Mouse (Mus musculus) liver, embryonic 18 days (tissue): Measurements from ENCODE around the gene Alkbh4. TPM values are rescaled to one million over a fixed set of nuclear protein-coding genes. Genes with fewer than 3 reads are reported as not detected.

Source experiments
- polyA plus RNA-seq: library from polyadenylated mRNA; depleted of rRNA; stranded (reverse); fragments of >200 nt; gene quantifications from 2 replicates; pipeline ENCODE4 v1.2.3, GENCODE M21; 2012; rRNA removed

The Alkbh4 gene
- 6.7 and 6.9 TPM in 2 replicates for polyA plus RNA-seq

DNA sequence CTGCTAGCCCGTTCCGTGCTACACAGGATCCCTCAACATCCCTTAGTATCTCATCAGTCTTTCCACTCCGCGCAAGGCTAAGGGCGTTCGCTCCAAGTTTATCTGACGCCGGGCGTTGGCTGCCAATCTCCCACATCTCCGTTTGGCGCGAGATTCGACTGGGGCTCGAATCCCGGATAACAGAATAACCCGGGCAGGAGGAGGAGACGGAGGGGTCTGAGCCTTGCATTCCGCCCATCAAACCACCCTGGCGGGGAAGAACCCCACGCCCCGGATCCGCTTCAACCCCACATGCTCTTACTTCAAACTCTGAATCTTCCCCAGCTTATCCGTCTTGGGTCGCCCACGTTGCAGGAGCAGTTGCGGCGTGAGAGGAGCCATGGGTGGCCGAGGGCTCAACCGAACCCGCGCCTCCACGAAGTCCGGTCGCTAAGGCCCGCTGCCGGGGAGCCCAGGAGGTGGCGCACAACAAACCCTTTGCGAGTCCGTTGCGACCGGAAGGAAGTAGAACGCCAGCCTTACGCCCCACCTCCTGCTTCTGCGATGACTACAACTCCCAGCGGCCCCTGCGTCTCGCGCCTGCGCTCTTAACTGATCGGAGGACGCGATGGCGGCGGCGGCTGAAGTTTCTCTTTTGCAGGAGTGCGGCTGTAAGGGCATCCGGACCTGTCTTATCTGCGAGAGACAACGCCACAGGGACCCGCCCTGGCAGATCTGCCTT is at the start of gene Alkbh4, which contains the start of gene Lrwd1:
Gene Alkbh4, plus strand, starts transcription at position 576 of the 721 bp plus-strand sequence.
Gene Lrwd1, minus strand, starts transcription at position 504 of the 721 bp plus-strand sequence.

DNA sequence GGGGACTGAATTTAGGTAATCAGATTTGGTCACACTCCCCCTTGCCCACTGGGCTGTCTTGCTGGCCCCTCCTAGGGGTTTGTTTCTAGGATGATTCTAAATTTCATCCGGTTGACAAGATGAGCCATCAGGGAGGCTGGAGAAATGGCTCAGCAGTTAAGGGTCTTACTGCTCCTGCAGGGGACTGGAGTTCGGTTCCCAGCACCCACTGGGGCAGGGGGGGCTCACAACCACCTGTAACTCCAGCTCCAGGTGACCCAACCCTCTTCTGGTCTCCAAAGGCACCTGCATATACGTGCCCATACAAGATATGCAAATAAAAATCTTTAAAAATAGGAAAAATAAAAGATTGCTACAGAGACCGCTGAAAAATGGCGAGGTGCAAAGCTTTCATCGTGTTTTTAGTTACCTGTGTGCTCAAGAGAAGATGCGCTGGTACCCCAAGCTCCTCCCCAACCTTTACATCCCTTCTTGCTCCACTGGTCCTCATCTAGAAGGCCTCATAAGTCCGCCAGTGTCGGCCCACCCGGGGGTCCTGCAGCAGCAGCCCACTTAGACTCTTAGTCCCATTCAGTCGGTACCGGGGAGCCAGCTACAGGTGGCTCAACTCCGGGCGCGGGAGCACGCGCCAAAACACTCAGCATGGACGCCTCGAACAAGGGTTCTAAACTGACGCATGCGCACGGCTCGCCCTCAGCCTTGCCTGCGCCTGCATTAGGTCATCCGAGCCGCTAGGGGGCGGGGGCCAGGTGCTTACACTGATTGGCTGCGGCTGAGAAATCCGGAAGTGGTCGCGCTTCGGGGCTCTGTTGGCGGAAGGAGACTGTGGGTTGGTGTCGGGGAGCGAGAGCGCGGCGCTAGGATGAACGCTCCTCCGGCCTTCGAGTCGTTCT is 19.8 kb upstream of the Alkbh4 start, which contains the start of gene Polr2j:
Gene Polr2j, plus strand, starts transcription at position 741 of the 893 bp plus-strand sequence.

DNA sequence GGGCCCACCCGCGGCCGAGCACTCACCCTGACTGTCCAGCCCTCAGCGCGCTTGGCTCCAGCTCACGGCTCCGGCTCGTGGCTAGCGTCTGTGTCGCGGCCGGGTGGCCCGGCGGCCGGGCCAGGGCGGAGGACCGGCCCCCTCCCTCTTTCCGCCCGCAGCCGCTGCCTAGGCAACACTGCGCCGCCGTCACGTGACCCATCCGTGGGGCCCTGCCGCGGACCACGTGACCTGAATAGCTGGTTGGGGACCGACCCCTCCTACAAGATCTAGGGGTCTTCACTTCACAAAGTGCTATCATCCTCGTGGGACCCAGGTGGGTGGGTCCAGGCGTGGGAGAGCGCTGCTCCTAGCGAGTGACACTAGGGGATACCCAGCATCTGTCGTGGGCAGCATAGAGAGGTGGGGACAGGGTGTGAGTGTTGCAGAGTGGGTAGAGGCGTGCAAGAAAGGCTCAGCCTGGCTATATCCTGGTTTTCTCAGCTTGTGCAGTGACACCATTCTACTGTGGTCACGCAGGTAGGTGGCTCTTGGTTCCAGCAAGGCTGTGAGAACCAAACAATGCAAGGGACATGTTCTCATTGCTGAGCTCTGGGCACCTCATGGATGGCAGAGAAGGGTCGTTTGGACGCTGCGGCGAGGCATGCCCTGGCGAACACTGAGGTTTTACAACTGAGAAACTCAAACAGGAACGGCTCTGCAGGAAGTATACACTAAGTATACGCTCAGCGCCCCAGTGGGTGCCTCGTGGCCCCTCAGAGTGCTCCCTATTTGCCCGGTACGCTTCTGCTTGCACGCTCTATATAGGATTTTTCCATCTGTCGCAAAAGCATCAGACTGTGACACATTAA is 34.8 kb downstream of the Alkbh4 start, which contains the start of gene Orai2:
Gene Orai2, minus strand, starts transcription at position 202 of the 851 bp plus-strand sequence.

Other genes starting within 250 kb of the Alkbh4 start
- 2.9 and 4.0 TPM in 2 replicates for gene Hspb1, start 248.2 kb upstream of the Alkbh4 start, polyA plus RNA-seq
- 27.1 and 28.2 TPM in 2 replicates for gene Ywhag, start 201.5 kb upstream of the Alkbh4 start, polyA plus RNA-seq
- 2.4 and 2.9 TPM in 2 replicates for gene Ssc4d, start 161.6 kb upstream of the Alkbh4 start, polyA plus RNA-seq
- gene Zp3, start 156.0 kb upstream of the Alkbh4 start, polyA plus RNA-seq = not detected in 2 replicates
- 4.2 and 4.4 TPM in 2 replicates for gene Dtx2, start 141.3 kb upstream of the Alkbh4 start, polyA plus RNA-seq
- gene Upk3b, start 97.7 kb upstream of the Alkbh4 start, polyA plus RNA-seq = 4.5 and 6.1 TPM in 2 replicates
- 0.04 TPM in 1 of 2 replicates, not detected in the other for gene Upk3bl, start 81.7 kb upstream of the Alkbh4 start, polyA plus RNA-seq
- 3.8 and 4.6 TPM in 2 replicates for gene Rasa4, start 52.2 kb upstream of the Alkbh4 start, polyA plus RNA-seq
- 72.5 and 80.5 TPM in 2 replicates for gene Polr2j, start 19.5 kb upstream of the Alkbh4 start, polyA plus RNA-seq
- 21.1 and 23.3 TPM in 2 replicates for gene Lrwd1, start 72 bp upstream of the Alkbh4 start, polyA plus RNA-seq
- 6.1 and 6.5 TPM in 2 replicates for gene Orai2, start 34.6 kb downstream of the Alkbh4 start, polyA plus RNA-seq
- 8.0 and 10.8 TPM in 2 replicates for gene Prkrip1, start 62.8 kb downstream of the Alkbh4 start, polyA plus RNA-seq
- gene Sh2b2, start 110.4 kb downstream of the Alkbh4 start, polyA plus RNA-seq = 3.0 and 3.5 TPM in 2 replicates